Mouse (Mus musculus): ENCODE results near the gene Cxadr. TPM values are rescaled to one million over a fixed set of nuclear protein-coding genes. Genes with fewer than 3 reads are reported as not detected.

Cxadr gene
- polyA plus RNA-seq, 1 experiment from 2014 or later, result 12.0 TPM

- peak overlapping the region; percentile 67 for H3K27ac ChIP-seq
- no peaks in the 10 kb centered on the region for H3K36me3 ChIP-seq
- peaks cover 12% of the 10 kb centered on the region for H3K4me1 ChIP-seq (replicated peaks)
- H3K4me2 ChIP-seq, result no peak overlapping the region
- 58% methylated on average over 16 of the region's 16 CpGs for WGBS (ENCODE audit: insufficient replicate concordance)
- peaks cover 20% of the 10 kb centered on the region for H3K27me3 ChIP-seq
- ATAC-seq (ENCODE audit: low read depth) (peak; percentile 72), DNase-seq (no peak)
- no peaks in the 10 kb centered on the region for H3K9me3 ChIP-seq (replicated peaks)
- no peak overlapping the region for H3K9ac ChIP-seq
- H3K4me3 ChIP-seq (replicated peaks), result no peak overlapping the region
Measured at GRCm38 (mm10) chr16:78307476-78308192, 6.3 kb downstream of the Cxadr start.

- DNase-seq (no peak), ATAC-seq (ENCODE audit: low read depth) (peak; percentile 64)
- peak overlapping the region; percentile 29; the same call in 1 of the 2 replicates for H3K27ac ChIP-seq
- H3K9ac ChIP-seq, result no peak overlapping the region
- 52% methylated on average over 6 of the region's 6 CpGs for WGBS (ENCODE audit: insufficient replicate concordance)
- H3K4me3 ChIP-seq (replicated peaks), result no peak overlapping the region
- H3K36me3 ChIP-seq, result no peaks in the 10 kb centered on the region
- H3K4me2 ChIP-seq, result no peak overlapping the region
- peaks cover 17% of the 10 kb centered on the region for H3K4me1 ChIP-seq (replicated peaks)
- peaks cover 3% of the 10 kb centered on the region; the same call in 1 of the 2 replicates for H3K27me3 ChIP-seq
- no peaks in the 10 kb centered on the region for H3K9me3 ChIP-seq (replicated peaks)
Measured at GRCm38 (mm10) chr16:78309258-78309657, 8.0 kb downstream of the Cxadr start.

- H3K4me1 ChIP-seq (replicated peaks), result peaks cover 10% of the 10 kb centered on the region
- no peaks in the 10 kb centered on the region for H3K27me3 ChIP-seq
- ATAC-seq (ENCODE audit: low read depth) (no peak), DNase-seq (no peak)
- H3K36me3 ChIP-seq, result no peaks in the 10 kb centered on the region
- H3K4me3 ChIP-seq (replicated peaks), result no peak overlapping the region
- WGBS (ENCODE audit: insufficient replicate concordance), result 65% methylated on average over 16 of the region's 16 CpGs
- no peak overlapping the region for H3K27ac ChIP-seq
- no peak overlapping the region for H3K4me2 ChIP-seq
- no peaks in the 10 kb centered on the region for H3K9me3 ChIP-seq (replicated peaks)
- no peak overlapping the region for H3K9ac ChIP-seq
Measured at GRCm38 (mm10) chr16:78313135-78313887, 12.0 kb downstream of the Cxadr start.

GRCm38 (mm10) chr16:78314026-78314425 lies 12.7 kb downstream of the Cxadr start:
- 67% methylated on average over 6 of the region's 6 CpGs for WGBS (ENCODE audit: insufficient replicate concordance)
- Histone ChIP-seq H3K36me3 (no peaks in the 10 kb centered on the region), H3K27ac (no peak overlapping the region), H3K4me2 (no peak overlapping the region), H3K27me3 (no peaks in the 10 kb centered on the region), H3K9me3 (replicated peaks) (no peaks in the 10 kb centered on the region), H3K4me1 (replicated peaks) (peaks cover 8% of the 10 kb centered on the region), H3K9ac (no peak overlapping the region), H3K4me3 (replicated peaks) (no peak overlapping the region)
- ATAC-seq (ENCODE audit: low read depth) (no peak), DNase-seq (no peak)

- WGBS (ENCODE audit: insufficient replicate concordance), result 64% methylated on average over 9 of the region's 9 CpGs
- Histone ChIP-seq H3K4me3 (replicated peaks) (no peak overlapping the region), H3K27me3 (no peaks in the 10 kb centered on the region), H3K9me3 (replicated peaks) (no peaks in the 10 kb centered on the region), H3K4me1 (replicated peaks) (peaks cover 5% of the 10 kb centered on the region; the same call in 1 of the 2 replicates), H3K36me3 (no peaks in the 10 kb centered on the region), H3K27ac (no peak overlapping the region), H3K9ac (no peak overlapping the region), H3K4me2 (no peak overlapping the region)
- DNase-seq (no peak), ATAC-seq (ENCODE audit: low read depth) (no peak)
Measured at GRCm38 (mm10) chr16:78316849-78317248, 15.6 kb downstream of the Cxadr start.

- DNase-seq (no peak), ATAC-seq (ENCODE audit: low read depth) (peak; percentile 49)
- H3K4me3 ChIP-seq (replicated peaks), result no peak overlapping the region
- no peak overlapping the region for H3K27ac ChIP-seq
- H3K9me3 ChIP-seq (replicated peaks), result no peaks in the 10 kb centered on the region
- WGBS (ENCODE audit: insufficient replicate concordance), result 34% methylated on average over 7 of the region's 7 CpGs
- peaks cover 5% of the 10 kb centered on the region; the same call in 1 of the 2 replicates for H3K4me1 ChIP-seq (replicated peaks)
- no peaks in the 10 kb centered on the region for H3K27me3 ChIP-seq
- H3K9ac ChIP-seq, result no peak overlapping the region
- no peaks in the 10 kb centered on the region for H3K36me3 ChIP-seq
- no peak overlapping the region for H3K4me2 ChIP-seq
Measured at GRCm38 (mm10) chr16:78317960-78318359, 16.7 kb downstream of the Cxadr start.

GRCm38 (mm10) chr16:78319711-78320110 lies 18.4 kb downstream of the Cxadr start:
- H3K27ac ChIP-seq, result no peak overlapping the region
- H3K9ac ChIP-seq, result no peak overlapping the region
- ATAC-seq (ENCODE audit: low read depth) (no peak), DNase-seq (no peak)
- H3K9me3 ChIP-seq (replicated peaks), result no peaks in the 10 kb centered on the region
- H3K4me2 ChIP-seq, result no peak overlapping the region
- H3K36me3 ChIP-seq, result no peaks in the 10 kb centered on the region
- 58% methylated on average over 7 of the region's 7 CpGs for WGBS (ENCODE audit: insufficient replicate concordance)
- H3K4me1 ChIP-seq (replicated peaks), result no peaks in the 10 kb centered on the region
- H3K27me3 ChIP-seq, result no peaks in the 10 kb centered on the region
- no peak overlapping the region for H3K4me3 ChIP-seq (replicated peaks)

GRCm38 (mm10) chr16:78321559-78321958 lies 20.3 kb downstream of the Cxadr start:
- Histone ChIP-seq H3K4me2 (no peak overlapping the region), H3K4me3 (replicated peaks) (no peak overlapping the region), H3K36me3 (no peaks in the 10 kb centered on the region), H3K27me3 (no peaks in the 10 kb centered on the region), H3K4me1 (replicated peaks) (no peaks in the 10 kb centered on the region), H3K9ac (no peak overlapping the region), H3K9me3 (replicated peaks) (no peaks in the 10 kb centered on the region), H3K27ac (no peak overlapping the region)
- 17% methylated on average over 7 of the region's 7 CpGs for whole genome bisulfite sequencing (ENCODE audit: insufficient replicate concordance)
- ATAC-seq (ENCODE audit: low read depth) (no peak), DNase-seq (no peak)

- ATAC-seq (ENCODE audit: low read depth) (no peak), DNase-seq (no peak)
- H3K27me3 ChIP-seq, result no peaks in the 10 kb centered on the region
- H3K4me2 ChIP-seq, result no peak overlapping the region
- H3K4me3 ChIP-seq (replicated peaks), result no peak overlapping the region
- no peak overlapping the region; the same call in 1 of the 2 replicates for H3K27ac ChIP-seq
- H3K9me3 ChIP-seq (replicated peaks), result no peaks in the 10 kb centered on the region
- H3K4me1 ChIP-seq (replicated peaks), result no peaks in the 10 kb centered on the region
- H3K9ac ChIP-seq, result no peak overlapping the region
- 56% methylated on average over 7 of the region's 7 CpGs for WGBS (ENCODE audit: insufficient replicate concordance)
- H3K36me3 ChIP-seq, result 0 out of 2 replicates have a peak, but pooled peaks cover 2% of the 10 kb centered on the region
Measured at GRCm38 (mm10) chr16:78322140-78322539, 20.9 kb downstream of the Cxadr start.

GRCm38 (mm10) chr16:78325972-78326848 lies 24.9 kb downstream of the Cxadr start:
- Histone ChIP-seq H3K4me1 (replicated peaks) (no peaks in the 10 kb centered on the region), H3K36me3 (0 out of 2 replicates have a peak, but pooled peaks cover 3% of the 10 kb centered on the region), H3K4me2 (no peak overlapping the region), H3K27me3 (no peaks in the 10 kb centered on the region), H3K27ac (no peak overlapping the region), H3K4me3 (replicated peaks) (no peak overlapping the region), H3K9ac (no peak overlapping the region), H3K9me3 (replicated peaks) (no peaks in the 10 kb centered on the region)
- WGBS (ENCODE audit: insufficient replicate concordance), result 71% methylated on average over 27 of the region's 27 CpGs
- DNase-seq, result no peak
- no peak for ATAC-seq (ENCODE audit: low read depth)

- no peak overlapping the region for H3K27ac ChIP-seq
- no peak for DNase-seq
- 0 out of 2 replicates have a peak, but pooled peaks cover 3% of the 10 kb centered on the region for H3K36me3 ChIP-seq
- no peaks in the 10 kb centered on the region for H3K9me3 ChIP-seq (replicated peaks)
- H3K4me3 ChIP-seq (replicated peaks), result no peak overlapping the region
- 74% methylated on average over 7 of the region's 7 CpGs for WGBS (ENCODE audit: insufficient replicate concordance)
- no peak overlapping the region for H3K4me2 ChIP-seq
- no peaks in the 10 kb centered on the region for H3K27me3 ChIP-seq
- no peak for ATAC-seq (ENCODE audit: low read depth)
- no peaks in the 10 kb centered on the region for H3K4me1 ChIP-seq (replicated peaks)
- no peak overlapping the region for H3K9ac ChIP-seq
Measured at GRCm38 (mm10) chr16:78327562-78327961, 26.3 kb downstream of the Cxadr start.
